Mouse (Mus musculus) right cerebral cortex, postnatal 14 days (tissue): ENCODE measurements around the gene Iqsec1.

ENCODE experiments used
- DNase-seq: peaks from one replicate; pipeline ENCODE4 v3.0.0; 2022

Gene Iqsec1

DNA sequence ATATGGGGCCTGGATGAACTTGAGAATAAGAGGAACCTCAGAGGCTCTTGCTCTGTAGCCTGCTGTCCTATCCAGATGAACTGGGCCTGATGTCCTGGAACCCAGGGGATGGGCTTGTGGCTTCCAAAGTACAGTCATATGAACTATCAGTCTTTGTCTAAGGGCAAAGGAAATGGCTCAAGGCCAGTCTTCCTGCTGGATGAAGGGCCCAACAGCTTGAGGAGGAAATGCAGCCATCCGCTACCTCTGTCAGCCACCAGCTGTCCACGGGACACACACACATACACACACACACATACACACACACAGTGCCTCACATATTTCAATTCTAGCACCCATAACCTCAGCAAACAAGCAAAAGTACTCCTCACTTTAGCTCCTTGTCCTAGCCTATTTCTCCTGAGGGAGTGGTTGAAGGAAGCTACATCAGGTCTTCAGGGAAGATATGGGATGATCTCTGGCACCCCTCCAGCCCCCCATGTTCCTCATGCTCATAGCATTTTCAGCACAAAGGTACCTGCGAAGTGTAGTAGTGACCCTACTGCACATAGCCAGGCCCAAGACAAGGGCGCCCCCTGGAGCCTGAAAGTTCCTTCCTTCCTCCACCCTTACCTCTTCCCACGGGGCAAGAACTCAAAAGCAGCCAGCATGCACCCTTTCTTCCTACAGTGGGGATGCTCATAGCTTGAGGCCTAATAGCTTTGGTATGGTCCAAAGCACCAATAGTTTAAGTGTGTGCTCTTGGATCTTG lies 267.3 kb downstream of the Iqsec1 start:
- peak; percentile 38 for DNase-seq

DNA sequence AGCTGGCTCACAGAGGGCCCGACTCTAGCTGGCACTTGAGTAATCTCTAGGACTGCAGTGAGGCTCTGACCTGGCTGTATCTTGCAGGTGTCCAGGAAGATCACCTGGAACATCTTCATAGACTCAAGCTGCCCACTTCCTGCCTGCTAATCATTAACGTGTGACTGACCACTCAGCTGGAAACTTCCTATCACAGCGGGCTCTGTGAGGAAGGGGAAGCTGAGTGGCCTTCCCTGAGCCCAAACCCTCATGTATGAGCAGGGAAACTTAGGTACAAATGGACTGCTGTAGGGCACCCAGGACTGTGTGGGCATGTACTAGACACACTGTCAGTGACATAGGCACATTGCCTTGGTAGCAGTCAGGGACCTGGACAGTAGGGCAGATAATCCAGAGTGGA lies 268.3 kb downstream of the Iqsec1 start:
- no peak for DNase-seq

DNA sequence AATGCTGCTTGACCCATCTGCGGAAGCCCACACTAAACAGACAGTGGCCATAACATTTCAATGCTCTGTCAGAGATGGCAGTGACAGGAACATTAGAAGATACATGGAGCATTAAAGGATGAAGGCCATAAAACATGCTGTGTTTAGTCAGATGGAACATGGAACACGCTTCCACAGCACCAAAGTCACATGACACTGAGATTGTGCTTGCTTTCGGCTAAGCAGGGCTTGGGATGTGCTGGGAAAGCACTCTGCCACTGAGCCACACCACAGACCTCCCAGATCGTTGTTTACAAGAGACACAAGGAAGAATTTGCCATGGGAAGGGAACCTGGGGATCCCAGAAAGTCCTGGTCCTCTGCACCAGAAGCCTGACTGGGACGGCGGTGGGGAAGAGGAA lies 269.1 kb downstream of the Iqsec1 start:
- no peak for DNase-seq

DNA sequence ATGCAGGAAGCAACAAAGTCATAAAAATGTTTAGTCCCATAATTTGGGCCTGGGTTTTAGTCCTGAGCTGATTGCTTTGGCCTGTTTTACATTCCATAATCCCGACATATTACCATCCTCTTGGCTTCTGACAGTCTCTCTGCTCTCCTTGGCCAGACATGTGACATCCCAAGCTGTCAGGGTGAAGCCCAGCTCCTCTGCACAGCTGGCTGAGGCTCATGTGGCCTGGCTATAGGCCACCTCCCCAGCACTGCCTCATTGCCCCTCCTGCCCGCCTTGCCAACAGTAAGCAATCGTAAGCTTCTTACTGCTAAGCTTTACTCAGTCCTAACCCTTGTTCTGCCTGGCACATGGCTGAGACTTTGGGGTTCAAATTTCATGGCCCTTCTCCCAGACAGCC lies 270.0 kb downstream of the Iqsec1 start:
- no peak for DNase-seq

DNA sequence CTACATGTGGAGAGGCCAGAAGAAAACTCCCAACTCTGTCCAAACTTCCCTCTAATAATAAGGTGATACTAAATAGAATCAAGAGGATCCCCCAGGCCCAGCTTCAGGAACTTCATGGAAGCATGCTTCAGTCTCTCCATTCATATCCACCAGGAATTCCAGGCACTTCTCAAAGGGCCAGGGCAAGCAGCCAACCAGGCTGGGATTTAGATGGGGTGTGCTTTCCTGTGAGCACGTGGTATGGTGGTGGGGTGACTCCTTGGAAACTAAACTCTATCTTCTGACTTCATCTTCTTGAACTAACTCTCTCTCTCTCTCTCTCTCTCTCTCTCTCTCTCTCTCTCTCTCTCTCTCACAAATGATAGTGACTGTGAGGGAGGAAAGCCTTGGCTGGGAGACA lies 270.8 kb downstream of the Iqsec1 start:
- no peak for DNase-seq

DNA sequence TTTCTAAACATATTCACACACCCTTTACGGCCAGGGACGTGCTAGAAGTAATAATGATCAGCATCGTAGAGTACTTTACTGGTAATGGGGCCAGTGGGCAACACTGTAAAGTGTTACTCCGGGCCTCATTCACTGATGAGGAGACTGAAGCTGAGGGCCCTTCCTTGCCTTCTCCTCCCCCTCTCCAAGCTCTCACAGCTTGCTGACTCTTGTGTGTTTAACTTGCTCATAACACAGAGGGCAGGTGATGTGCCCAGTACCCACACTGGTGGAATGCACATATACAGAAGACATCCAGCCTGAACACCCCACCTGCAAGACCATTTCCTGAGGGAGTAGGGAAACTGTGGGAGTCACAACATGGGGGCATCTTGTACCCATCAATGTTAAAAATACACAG lies 271.6 kb downstream of the Iqsec1 start:
- no peak for DNase-seq

DNA sequence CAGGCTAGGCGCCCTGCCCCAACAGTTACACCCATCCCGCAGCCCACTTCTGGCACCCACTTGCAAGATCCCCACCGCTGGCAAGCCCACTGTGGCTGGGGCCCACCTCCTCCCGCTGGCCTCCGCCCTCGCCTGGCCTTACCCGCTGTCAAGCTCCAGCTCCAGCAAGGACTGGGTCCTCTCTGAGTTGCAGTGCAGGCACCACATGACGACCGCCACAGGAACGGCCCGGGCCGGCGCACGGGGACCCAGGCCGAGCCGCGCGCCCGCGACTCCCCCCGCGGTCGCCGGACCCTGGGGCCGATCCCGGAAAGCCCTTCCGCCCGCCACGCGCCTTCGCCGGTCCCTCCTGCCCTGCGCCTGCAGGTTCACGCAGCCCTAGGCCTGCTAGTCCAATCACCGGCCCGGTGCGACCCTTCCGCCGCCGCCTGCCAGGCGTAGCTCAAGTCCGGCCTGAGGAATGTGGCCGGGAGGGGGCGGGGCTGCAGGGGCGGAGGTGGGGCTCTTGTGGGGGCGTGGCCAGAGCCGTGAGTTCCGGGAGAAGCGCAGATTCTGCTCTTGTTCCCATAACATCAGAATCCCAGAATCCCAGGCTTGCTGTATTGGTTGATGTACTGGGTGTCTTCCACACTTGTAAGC lies 272.3 kb downstream of the Iqsec1 start:
- DNase-seq: peak; percentile 60

DNA sequence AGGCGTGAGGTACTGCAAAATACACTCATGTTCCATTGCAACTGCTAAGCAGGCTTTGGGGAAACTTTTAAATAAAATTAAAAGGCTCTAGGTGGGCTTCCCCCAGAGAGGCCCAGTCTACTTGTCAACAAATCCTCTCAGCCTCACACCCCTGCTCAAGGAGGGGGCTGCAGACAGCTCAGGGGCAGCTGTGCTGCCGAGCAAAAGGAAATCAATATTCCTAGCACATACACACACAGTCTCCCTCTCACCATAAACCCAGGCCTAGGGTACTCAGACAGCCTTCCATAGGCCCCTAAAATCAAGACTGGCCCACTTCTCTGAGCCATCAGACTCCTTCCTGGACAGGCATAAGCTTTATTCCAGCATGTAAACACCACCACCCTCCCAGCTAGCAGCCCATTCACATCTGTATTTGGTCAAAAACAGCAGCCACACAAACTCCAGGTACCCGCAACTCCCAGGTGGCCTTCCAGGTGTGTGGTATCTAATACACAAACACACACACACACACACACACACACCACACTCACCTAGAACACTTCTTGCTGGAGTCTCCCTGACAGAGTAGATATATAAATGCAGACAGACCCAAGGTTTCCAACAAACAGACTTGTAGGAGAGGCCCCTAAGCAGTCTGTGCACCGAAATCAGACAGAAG lies 273.1 kb downstream of the Iqsec1 start:
- no peak for DNase-seq

DNA sequence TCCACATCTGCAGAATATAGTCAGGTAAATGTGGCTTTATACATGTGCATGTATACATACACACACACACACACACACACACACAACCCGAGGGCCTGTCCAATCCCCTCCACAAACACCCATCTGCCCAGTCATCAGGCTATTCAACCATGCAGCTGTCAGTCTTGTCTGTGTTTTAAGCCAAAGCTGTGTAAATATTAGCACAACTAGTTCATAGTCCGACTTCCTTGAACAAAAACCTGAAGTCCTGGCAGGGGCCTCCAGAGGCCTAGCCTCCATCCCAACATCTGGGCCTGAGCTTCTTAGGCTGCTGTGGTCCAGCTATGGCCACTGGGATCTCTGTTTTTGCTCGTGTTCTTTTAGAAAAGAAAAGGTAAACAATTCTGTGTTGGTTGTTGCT lies 274.8 kb downstream of the Iqsec1 start:
- no peak for DNase-seq

DNA sequence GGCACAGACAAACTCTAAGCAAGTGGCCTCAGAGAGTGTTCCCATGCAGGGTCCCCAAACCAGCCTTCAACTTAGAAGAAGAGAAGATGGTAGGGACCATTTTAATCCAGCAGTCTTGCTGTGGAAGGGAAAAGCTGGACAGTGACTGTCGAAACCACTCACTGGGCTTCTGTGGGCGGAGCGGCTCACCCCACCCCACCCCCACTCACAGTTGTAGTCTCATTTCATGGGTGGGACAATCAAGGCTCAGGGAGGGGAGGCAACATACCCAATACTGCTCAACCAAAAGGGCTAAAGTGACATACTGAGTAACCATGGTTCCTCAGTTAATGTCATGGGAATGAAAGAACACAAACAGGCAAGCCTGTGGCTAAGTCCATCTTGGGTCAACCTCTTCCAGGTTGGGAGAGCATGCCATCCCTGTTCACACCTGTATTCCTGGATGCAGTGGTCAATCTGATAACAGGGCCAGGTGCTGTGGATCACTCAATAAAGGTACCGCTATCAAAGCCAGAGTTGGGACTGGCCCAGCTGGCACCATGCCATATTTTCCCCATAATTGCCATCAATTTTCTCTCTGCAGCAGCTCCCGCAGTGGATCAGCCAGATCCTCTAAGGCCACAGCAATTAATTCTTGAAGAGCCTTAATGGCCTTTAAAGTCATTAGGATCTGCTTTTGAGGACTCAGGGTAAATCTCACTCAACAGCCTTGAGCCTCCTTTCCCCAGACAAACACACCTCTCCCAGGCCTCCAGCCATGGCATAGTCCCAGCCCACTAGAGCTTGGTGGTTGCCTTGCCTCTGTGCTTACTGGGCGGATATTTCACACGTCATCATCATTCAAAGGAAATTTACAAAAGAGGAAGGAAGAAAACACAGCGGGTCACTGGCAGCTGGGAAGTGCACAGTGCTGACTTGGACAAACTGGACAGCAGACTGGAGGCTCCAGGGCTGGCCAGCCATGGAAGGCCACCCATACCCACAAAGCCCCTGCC lies 275.7 kb downstream of the Iqsec1 start:
- DNase-seq: no peak

DNA sequence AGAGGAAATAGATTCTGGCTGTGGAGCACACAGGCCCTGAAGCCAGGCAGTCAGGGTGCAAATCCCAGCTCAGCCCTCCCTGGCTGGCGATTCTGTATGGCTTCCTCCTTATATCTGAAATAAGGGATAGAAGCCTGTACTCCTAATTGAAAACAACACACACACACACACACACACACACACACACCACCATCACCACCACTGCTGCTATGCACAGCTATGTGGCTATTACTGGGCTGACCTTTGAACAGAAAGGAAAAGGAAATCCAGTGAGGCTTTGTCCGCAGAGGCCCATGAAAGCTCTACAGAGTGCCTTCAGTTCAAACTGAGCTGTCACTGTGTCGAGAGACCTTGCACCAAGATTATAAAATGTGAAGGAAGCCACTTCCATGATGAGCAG lies 276.4 kb downstream of the Iqsec1 start:
- no peak for DNase-seq

DNA sequence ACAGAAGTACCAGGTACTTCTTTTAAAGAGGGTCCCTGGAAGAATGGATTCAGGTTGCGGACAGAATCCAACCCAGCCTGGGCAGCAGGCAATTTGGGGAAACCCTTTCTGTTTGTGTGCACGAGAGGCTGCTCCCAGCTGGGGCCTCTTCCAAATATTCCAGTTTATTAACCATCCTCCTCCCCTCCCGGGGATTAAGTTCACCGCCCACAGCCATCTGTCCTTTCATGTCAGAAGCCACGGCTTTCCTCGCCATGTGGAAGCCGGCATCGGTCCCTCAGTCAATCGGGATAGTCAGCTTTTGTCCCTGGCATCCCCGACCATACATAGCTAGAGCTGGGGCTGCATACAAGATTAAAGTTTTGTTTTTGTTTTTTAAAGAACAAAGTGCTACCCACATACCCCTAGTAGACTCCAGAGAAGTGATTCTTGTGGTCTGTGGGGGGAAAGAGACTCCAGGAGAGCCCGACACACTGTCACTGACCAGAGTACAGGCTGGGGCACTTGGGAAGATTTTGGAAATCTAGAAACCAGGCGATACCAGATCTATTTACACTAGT lies 276.9 kb downstream of the Iqsec1 start:
- no peak for DNase-seq

DNA sequence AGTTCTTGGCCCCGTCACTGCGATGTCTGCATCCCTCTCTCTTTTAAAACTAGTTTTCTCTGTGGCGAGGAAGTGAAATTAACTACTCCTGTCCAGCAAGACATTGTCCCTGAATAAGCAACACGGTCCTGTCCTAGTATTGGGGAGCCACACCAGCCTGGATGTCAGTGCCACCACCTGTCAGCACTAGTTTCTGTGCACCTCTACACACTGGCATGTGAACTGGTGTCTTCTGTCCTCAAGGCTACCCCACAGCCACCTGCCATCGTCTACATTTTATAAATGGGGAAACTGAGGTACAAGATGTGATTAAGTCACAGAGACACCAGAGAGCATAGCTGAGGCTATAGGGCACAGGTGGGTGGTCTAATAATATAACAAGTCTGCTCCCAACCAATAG lies 277.7 kb downstream of the Iqsec1 start:
- no peak for DNase-seq

DNA sequence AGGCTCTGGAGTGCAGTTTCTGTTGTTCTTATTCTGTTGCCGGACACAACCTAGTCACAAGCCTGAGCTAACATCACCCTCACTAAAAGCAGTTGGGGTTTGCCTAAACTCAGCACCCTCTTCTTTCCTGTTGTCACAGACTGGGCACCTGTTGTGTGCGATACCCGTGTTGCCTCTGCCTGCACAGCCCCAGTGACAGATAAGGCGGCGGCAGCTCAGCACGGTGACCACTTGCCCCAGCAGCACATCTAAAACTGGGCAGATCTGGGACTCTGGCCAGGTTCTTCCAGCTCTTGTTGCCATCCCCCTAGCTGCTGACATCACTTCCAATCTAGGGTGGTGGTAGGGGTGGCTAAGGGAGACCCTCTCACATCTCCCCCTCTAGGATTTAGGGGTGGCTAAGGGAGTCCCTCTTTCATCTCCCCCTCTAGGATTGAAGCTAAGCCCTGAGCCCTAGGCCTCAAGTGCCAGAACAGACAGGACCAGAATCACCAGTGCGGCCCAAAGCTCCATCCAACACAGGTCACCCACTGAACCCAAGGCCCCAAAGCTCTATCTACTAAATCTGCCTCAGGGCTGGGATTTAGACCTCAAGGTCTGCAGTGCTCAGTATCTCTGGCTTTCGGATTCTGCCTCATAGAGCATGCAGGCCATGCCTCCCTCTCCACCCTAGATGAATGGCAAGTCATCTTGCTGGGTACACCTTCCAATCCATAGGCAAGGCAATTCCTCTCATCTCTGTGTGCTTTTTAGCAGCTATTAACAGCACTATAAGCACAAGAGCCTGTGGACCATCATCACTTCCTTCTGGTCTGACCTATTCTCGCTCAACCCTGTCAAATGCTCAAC lies 278.3 kb downstream of the Iqsec1 start:
- DNase-seq: no peak

DNA sequence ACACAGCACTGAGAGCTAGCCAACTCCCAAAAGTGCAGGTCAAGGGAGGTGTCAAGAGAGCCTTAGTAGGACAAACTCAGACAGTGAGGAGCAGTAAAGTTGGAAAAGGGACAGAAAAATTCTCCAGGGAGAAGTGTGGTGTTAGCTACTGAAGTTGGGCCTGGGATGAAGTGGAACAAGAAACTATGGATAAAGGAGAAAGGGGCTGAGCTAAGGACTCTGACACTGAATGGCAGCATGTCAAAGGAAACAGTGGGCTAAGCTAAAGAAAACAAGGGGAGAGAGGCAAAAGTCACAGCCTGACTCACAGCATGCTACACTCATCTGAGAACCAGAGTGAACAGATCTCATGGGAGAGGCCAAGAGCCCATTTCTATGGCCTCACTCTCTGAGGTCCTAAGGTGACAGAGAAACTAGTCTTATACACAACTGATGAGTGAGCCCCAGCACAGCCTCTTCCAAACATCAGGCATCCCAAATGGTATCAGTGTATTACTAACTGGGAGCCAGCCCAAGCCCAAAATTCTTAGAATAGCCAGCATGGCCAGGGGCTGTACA lies 280.3 kb downstream of the Iqsec1 start:
- no peak for DNase-seq

DNA sequence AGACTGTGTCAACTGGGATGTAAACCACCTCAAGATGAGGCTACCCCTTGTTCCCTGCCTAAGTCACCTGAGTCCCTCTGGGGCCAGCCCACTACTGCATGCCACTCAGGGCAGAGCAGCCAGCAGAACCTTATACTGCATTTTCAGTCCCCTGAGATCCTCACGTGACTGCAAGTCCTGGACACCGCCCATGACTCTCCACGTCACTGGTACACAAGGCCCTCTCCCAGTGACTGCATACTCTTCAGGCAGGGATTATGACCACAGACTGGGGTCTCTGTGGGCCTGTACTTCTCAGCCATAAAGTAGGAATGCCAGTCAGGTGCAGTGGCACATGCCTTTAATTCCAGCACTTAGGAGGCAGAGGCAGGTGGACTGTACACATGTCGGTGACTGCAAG lies 281.3 kb downstream of the Iqsec1 start:
- DNase-seq: no peak

DNA sequence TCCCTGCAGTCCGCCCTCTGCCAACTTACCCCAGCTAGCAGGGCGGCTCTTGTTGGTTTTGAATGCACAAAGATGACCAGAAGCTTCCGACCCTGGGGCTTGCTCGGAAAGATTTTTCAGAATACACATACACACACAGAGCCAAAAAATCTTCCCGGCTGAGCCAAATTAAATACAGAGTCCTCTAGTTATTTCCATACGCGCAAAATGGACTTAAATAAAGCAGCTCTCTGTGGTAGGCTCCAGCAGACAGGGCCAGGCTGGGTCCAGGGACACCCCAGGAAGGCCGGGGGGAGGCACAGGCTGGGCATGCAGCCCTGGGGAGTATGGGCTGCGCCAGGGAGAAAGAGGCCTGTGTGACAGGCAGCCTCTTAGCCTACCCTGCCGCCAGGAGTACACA lies 282.0 kb downstream of the Iqsec1 start:
- DNase-seq: peak; percentile 40

DNA sequence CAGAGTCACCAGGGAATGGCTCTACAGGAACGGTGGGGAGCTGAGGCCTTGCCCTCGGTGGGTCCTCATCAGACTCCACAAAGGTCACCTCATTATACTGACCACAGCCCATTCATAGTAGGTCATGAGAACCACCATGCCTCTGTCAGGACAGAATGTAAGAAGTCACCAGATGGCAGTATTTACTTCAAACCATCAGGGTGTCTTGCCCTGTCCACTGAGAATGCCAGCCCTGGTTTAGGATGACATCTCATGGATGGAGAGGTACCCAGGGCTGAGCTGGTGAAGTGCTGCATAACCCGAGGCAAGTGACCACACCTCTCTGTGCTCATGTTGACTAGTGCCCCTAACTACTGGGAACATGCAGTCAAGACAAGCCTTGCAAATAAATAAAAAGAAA lies 282.7 kb downstream of the Iqsec1 start:
- no peak for DNase-seq

DNA sequence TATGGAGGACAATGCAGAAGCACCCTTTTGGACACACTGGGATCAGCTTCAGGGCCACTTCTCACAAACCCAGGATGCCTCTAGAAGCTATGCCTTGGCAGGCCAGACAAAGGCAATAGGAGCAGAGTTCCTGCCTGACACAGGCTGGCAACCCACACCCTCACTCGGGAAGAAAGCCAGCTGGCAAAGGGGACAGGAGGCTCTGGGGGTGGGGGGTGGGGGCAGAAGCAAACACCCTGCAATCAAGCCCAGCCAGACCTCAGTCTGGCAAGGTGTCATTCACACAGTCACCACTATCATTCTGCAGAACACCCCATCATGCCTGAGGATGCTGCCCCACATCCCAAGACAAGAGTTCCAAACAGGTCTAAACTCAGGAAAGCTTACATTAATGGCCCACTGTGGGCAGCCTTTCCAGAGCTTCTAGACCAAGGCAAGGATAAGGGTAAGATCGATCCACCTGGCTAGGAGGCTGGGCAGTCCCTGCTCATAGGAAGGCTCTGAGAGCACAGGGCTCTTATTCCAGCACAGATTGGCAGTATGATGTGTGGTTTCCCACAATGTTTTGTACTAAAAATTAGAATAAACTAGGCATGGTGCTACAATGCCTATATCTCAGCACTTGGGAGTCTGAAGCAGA lies 283.7 kb downstream of the Iqsec1 start:
- no peak for DNase-seq

DNA sequence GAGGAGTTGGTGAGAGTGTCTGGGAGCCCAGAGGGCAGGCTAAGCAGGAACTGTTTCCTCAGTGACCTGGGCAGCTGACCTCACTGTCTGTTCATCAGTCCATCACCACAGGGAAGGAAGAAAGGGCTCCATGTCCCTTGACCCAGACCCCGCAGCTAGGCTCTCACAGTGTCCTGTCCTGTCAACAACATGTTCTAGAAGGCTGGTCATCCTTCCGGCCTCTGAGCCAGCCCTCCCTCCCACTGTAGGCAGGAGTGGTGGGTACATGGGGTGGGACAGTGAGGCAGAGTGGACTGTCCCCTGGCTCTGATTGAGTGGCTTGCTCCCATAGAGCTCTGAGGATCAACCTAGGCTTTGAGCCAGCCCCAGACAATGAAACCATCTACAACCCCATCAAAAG lies 284.7 kb downstream of the Iqsec1 start:
- DNase-seq: no peak
